Mouse (Mus musculus) layer of hippocampus, adult 11-12 months (tissue): ENCODE measurements around the gene Ptprs.

Experiments used
- DNase-seq: peaks from one replicate; pipeline ENCODE4 v3.0.0; 2022; ENCODE audit warnings: low spot score

Gene Ptprs

GRCm38 (mm10) chr17:56379281-56379834 lies 96.9 kb downstream of the Ptprs start:
- no peak for DNase-seq

DNA sequence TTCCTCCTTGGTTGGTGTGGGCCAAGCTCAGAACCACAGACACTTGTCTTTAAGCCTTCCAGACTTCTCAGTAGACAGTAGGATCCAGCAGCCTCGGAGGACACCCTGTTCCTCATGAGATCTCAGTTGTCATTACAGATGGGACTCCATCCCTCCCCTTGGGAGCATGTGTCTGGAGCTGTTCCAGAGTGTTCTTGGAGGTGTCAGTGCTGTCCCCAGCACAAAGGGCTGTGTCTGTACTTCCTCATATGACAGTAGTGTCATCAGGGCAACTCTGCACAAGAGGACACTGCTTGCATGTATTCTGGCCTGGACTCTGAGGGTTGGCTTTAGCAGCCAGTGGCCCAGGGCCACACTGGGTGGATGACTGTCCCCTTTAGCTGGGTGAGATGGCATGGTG lies 101.4 kb downstream of the Ptprs start:
- peak; percentile 46 for DNase-seq

- no peak for DNase-seq
Measured at GRCm38 (mm10) chr17:56373136-56374034, 102.9 kb downstream of the Ptprs start.

DNA sequence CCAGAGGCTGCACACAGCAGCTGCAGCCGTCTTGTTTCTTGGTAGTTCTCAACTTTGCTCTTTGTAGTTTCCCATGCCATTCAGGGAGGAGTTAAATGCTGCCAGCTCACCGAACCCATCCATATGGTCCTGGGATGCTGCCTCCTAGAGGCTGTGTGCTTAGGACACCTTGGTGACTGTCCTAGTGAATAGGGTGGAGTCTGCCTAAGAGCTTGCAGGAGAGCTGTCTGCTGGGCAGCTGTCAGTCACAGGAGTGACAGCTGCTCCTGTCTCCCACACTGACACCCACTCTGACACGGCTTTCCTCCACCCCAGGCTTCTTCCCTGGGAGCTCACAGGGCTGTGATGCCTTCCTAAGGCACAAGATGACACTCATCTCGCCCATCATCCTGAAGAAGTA lies 104.2 kb downstream of the Ptprs start:
- DNase-seq = peak; percentile 43

DNA sequence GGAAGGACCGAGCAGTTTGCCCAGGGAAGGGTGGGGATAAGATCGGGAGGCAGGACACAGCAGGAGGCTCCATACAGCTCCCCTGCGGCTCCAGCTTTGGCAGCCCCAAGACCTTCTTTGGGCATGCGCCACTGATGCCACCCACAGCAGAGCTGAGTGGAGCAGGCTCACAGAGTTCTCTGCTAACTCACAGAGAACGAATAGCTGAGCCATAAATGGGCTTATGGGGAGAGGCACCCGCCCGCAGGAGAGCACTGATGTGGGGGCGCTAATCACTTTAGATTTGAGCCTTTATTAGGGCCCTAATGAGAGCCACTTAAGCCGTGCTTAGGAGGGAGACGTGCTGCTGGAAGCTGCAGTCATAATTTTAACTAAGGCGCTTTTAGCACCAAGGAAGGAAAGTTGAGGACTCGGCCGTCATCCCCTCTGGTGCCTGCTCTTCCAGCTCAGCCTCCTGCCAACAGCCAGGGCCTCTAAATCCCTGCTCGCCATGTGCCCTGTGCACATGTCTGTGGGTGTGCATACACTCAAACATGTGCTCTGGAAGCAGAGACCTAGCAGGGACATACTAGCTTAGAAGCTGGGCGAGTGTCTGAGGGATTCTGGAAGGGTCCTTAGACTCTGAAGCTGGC lies 105.1 kb downstream of the Ptprs start:
- DNase-seq = peak; percentile 79

GRCm38 (mm10) chr17:56370090-56370489 lies 106.2 kb downstream of the Ptprs start:
- no peak for DNase-seq

DNA sequence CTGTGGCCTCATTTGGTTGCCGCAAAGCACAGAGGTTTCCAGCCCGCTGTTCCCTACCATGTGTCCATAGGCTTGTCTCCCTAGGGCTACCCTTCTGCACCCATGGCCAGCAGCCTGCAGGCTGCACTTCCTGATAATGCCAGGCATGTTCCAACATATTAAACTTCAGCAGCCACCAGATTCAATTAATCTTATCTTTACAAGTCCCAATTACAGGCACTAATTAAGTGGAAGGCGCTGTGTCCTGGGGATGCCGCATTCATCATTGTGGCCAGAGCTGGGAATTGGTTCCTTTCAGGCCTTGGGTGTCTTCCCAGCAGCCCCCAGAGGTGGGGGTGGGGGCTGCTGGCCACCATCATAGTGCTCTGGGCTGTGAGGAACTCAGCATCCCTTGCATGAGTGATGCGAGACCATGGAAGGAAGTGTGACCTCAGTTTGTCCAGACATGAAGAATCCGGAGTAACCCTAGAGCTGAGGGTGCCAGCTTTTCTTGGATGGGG lies 107.9 kb downstream of the Ptprs start:
- DNase-seq = no peak

GRCm38 (mm10) chr17:56365791-56366673 lies 110.3 kb downstream of the Ptprs start:
- DNase-seq = no peak
